Mouse (Mus musculus): ENCODE measurements around the gene Chtop.

Chtop gene

GRCm38 (mm10) chr3:90465081-90465685 lies 44.1 kb downstream of the Chtop start:
- in situ Hi-C loops (cut with MboI): no loop called here

- in situ Hi-C loops (cut with MboI): no loop called here
Observed at GRCm38 (mm10) chr3:90464552-90465080, 44.7 kb downstream of the Chtop start.

- in situ Hi-C loops (cut with MboI): no loop called here
Observed at GRCm38 (mm10) chr3:90462579-90462978, 46.7 kb downstream of the Chtop start.

- in situ Hi-C loops (cut with MboI): no loop called here
Observed at GRCm38 (mm10) chr3:90461935-90462334, 47.4 kb downstream of the Chtop start.

GRCm38 (mm10) chr3:90460315-90460714 lies 49.0 kb downstream of the Chtop start:
- in situ Hi-C loops (cut with MboI): no loop called here

DNA sequence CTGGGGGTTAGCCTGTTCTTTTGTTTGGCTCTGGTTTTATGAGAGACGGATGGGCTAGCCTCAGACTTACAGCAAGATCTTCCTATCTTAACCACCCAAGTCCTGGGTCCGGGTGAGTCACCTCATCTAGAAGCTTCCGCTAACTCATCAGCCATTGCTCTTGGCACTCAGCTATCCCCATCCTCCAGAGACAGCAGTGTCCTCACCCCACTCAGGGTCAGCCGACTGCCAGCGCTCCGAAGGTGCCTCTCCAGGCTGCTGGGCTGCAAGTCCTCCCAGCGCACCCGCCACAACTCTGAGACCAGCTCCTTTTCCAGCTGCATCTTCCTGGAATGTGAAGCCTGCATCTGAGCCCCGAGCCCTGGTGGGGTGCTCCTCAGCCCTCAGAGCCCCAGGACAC lies 49.6 kb downstream of the Chtop start:
- in situ Hi-C loops (cut with MboI): no loop called here

DNA sequence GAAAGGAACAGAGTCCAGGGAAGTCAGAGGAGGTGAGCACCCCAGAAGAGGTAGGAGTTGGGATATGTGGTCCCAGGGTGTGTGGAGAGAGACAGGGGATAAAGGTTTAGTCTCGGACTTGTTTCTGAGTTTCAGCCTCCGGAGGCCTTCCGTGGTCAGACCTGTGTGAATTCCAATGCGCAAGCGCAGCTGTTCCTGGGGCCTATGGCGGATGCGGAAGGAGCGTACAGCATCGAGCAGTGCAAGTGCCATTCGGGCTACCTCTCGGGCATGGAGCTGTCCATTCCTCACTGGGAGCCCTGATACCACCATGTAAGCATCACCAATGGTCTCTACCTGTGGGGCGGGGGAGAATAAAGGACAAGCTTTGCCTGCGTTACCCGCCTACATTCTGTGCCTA lies 54.4 kb downstream of the Chtop start:
- in situ Hi-C loops (cut with MboI): no loop called here

- in situ Hi-C loops (cut with MboI): no loop called here
Observed at GRCm38 (mm10) chr3:90451396-90452095, 57.8 kb downstream of the Chtop start.

DNA sequence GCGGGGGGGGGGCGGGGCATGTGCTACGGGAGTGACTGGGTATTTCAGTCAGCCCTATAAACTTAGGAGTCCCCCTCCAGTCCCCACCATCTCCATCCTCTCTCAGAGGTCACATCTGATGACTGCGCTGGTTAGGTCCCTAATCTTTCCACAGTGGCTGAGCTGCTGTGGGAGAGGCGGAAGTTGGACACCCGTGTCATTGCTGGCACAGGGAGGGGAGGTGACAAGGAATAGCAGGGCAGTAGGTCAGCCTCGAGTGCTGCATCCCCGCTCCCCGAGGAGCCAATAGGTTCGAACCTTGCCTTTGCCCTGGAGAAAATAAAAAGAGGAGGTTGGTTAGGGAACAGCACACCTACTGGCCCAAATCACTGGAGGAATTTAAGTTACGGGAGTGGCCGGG lies 58.4 kb downstream of the Chtop start:
- in situ Hi-C loops (cut with MboI): no loop called here
